Mouse (Mus musculus) heart, postnatal 0 days (tissue): ENCODE measurements around the gene Ercc6l2. TPM values are rescaled to one million over a fixed set of nuclear protein-coding genes. Genes with fewer than 3 reads are reported as not detected.
"Not testable (repeated sequence)": the region's sequence is repeated elsewhere in the genome, so short reads cannot be mapped to it uniquely, and the experiment has no call there.

ENCODE experiments used
- ATAC-seq: fragments of 200-750 bp; cut with Nextera tagmentation; 2 replicates; pipeline ENCODE4 v1.8.0; 2017; ENCODE audit warnings: low read depth, moderate number of reproducible peaks, moderate library complexity; ENCODE audit not compliant: insufficient read depth
- DNase-seq: peaks from one replicate; pipeline ENCODE4 v3.0.0-alpha.2; 2016; ENCODE audit warnings: low spot score
- H3K27ac ChIP-seq: fragments of 300-500 bp; sonication (generic); 2 replicates; pipeline ENCODE4 v1.5.1; 2014; ENCODE audit warnings: low read depth, mild to moderate bottlenecking
- H3K27me3 ChIP-seq: fragments of 300-500 bp; sonication (generic); 2 replicates; pipeline ENCODE4 v1.6.1; 2014; ENCODE audit warnings: low read length, mixed read lengths; ENCODE audit not compliant: control insufficient read depth, insufficient read depth
- H3K36me3 ChIP-seq: fragments of 300-500 bp; sonication (generic); replicated peaks from 2 replicates; pipeline ENCODE4 v1.6.1; 2014; ENCODE audit warnings: low read length, mixed read lengths; ENCODE audit not compliant: control insufficient read depth, insufficient read depth
- H3K4me1 ChIP-seq: fragments of 300-500 bp; sonication (generic); 2 replicates; pipeline ENCODE4 v1.6.1; 2014; ENCODE audit warnings: antibody characterized with exemption; ENCODE audit not compliant: control insufficient read depth, insufficient read depth
- H3K4me2 ChIP-seq: fragments of 300-500 bp; sonication (generic); 2 replicates; pipeline ENCODE4 v1.6.1; 2014; ENCODE audit warnings: low read depth, mild to moderate bottlenecking, low read length, moderate library complexity
- H3K4me3 ChIP-seq: fragments of 300-500 bp; sonication (generic); 2 replicates; pipeline ENCODE4 v1.5.1; 2014; ENCODE audit warnings: low read depth, low read length
- H3K9ac ChIP-seq: fragments of 300-500 bp; sonication (generic); replicated peaks from 2 replicates; pipeline ENCODE4 v1.6.1; 2014; ENCODE audit warnings: low read depth, low read length, mixed read lengths
- H3K9me3 ChIP-seq: fragments of 300-500 bp; sonication (generic); replicated peaks from 2 replicates; pipeline ENCODE4 v1.6.1; 2016; ENCODE audit warnings: low read length; ENCODE audit not compliant: control insufficient read depth
- CTCF ChIP-seq: IDR thresholded peaks from 2 replicates; pipeline ENCODE4 v1.5.1; 2016; ENCODE audit warnings: antibody characterized with exemption, control low read depth, low read depth
- EP300 ChIP-seq: IDR thresholded peaks from 2 replicates; pipeline ENCODE4 v1.6.1; 2016; ENCODE audit warnings: antibody characterized with exemption, low read depth
- whole genome bisulfite sequencing: fragments of 180-500 bp; shearing (Covaris S2); extraction: QIAGEN DNeasy Blood & Tissue Kit; methylation state at CpG from one replicate; pipeline ENCODE4 v1.1.7; 2014; 5-methylcytosine and 5-hydroxymethylcytosine counted together
- polyA plus RNA-seq: library from polyadenylated mRNA; unstranded; fragments of >200 nt; fragmentation: Nextera tagmentation; extraction: Ambion mirVana; gene quantifications from 2 replicates; pipeline ENCODE4 v1.2.1, GENCODE M21; 2015
- total RNA-seq: library from RNA; depleted of rRNA; stranded (reverse); fragments of >200 nt; gene quantifications from 2 replicates; pipeline ENCODE4 v1.2.3, GENCODE M21; 2014; ENCODE audit warnings: low replicate concordance

The Ercc6l2 gene
- total and polyA plus RNA-seq, 2 experiments from 2014 or later: 5.8 to 6.2 TPM

GRCm38 (mm10) chr13:63916568-63916967 is 101.5 kb downstream of the Ercc6l2 start:
- H3K27me3 ChIP-seq: no peaks in the 10 kb centered on the region
- ATAC-seq (no peak), DNase-seq (no peak)
- H3K4me1 ChIP-seq: peaks cover 19% of the 10 kb centered on the region
- no peak overlapping the region for H3K9ac ChIP-seq
- H3K27ac ChIP-seq: no peak overlapping the region; the same call in 1 of the 2 replicates
- no peaks in the 10 kb centered on the region for H3K36me3 ChIP-seq
- H3K4me3 ChIP-seq: no peak overlapping the region
- 76% methylated on average over 8 of the region's 8 CpGs for WGBS
- H3K4me2 ChIP-seq: no peak overlapping the region
- H3K9me3 ChIP-seq: peaks cover under 1% of the 10 kb centered on the region; the same call in 1 of the 2 replicates
- no peak for TF ChIP-seq EP300
- no peak for TF ChIP-seq CTCF

DNA sequence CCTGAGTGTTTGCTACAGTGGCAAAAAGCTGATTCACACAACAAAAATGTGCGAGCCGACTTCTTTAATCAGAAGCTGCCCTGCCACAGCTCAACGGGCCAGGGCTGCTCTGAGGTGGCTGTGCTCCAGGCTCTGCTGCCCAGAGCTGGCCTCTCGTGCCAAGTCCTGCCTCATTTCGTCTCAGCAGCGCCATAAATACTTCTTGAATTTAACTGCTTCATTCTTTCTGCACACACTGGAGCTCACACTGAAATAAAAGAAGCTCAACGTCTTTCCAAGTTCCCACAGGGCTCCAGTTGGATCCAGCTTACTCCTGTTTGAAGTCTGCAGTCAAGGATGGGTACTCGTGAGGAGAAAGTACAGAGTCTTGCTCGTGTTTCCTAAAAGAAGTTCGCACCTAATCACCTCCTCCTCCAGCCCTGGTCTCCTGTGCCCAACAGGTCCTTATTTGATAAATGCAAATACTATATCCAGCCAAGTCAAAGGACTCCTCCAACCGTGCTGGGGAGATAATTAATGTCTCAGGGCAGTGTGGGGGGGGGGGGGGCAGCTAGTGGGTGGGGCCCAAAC is 102.2 kb downstream of the Ercc6l2 start:
- TF ChIP-seq CTCF (no peak), EP300 (no peak)
- H3K4me2 ChIP-seq: peak overlapping the region; percentile 8
- H3K36me3 ChIP-seq: no peaks in the 10 kb centered on the region
- no peak overlapping the region for H3K9ac ChIP-seq
- peak; percentile 78 for DNase-seq
- 27% methylated on average over 11 of the region's 11 CpGs for WGBS
- no peaks in the 10 kb centered on the region for H3K27me3 ChIP-seq
- no peak overlapping the region for H3K4me3 ChIP-seq
- peaks cover 19% of the 10 kb centered on the region for H3K4me1 ChIP-seq
- peak; percentile 81 for ATAC-seq
- H3K27ac ChIP-seq: peak overlapping the region; percentile 68
- H3K9me3 ChIP-seq: peaks cover 5% of the 10 kb centered on the region; the same call in 1 of the 2 replicates

GRCm38 (mm10) chr13:63917776-63918621 is 103.0 kb downstream of the Ercc6l2 start:
- peaks cover 5% of the 10 kb centered on the region; the same call in 1 of the 2 replicates for H3K9me3 ChIP-seq
- TF ChIP-seq CTCF: no peak
- no peaks in the 10 kb centered on the region for H3K27me3 ChIP-seq
- 0 out of 2 replicates have a peak, but pooled peaks have one; percentile 21 for ATAC-seq
- H3K4me3 ChIP-seq: no peak overlapping the region
- peak overlapping the region; percentile 18; the same call in 1 of the 2 replicates for H3K4me2 ChIP-seq
- no peaks in the 10 kb centered on the region for H3K36me3 ChIP-seq
- peaks cover 19% of the 10 kb centered on the region for H3K4me1 ChIP-seq
- no peak for DNase-seq
- H3K27ac ChIP-seq: peak overlapping the region; percentile 68
- WGBS: 15% methylated on average over 11 of the region's 11 CpGs
- H3K9ac ChIP-seq: 0 out of 2 replicates have a peak overlapping the region, but pooled peaks have one; percentile 4

GRCm38 (mm10) chr13:63918733-63919422 is 103.8 kb downstream of the Ercc6l2 start:
- WGBS: 70% methylated on average over 18 of the region's 18 CpGs
- Histone ChIP-seq H3K4me2 (no peak overlapping the region), H3K4me3 (no peak overlapping the region), H3K9ac (0 out of 2 replicates have a peak overlapping the region, but pooled peaks have one; percentile 4), H3K9me3 (peaks cover 5% of the 10 kb centered on the region; the same call in 1 of the 2 replicates), H3K36me3 (no peaks in the 10 kb centered on the region), H3K27me3 (no peaks in the 10 kb centered on the region), H3K27ac (peak overlapping the region; percentile 3), H3K4me1 (peaks cover 19% of the 10 kb centered on the region)
- no peak for DNase-seq
- ATAC-seq: no peak
- no peak for TF ChIP-seq EP300
- no peak for TF ChIP-seq CTCF

DNA sequence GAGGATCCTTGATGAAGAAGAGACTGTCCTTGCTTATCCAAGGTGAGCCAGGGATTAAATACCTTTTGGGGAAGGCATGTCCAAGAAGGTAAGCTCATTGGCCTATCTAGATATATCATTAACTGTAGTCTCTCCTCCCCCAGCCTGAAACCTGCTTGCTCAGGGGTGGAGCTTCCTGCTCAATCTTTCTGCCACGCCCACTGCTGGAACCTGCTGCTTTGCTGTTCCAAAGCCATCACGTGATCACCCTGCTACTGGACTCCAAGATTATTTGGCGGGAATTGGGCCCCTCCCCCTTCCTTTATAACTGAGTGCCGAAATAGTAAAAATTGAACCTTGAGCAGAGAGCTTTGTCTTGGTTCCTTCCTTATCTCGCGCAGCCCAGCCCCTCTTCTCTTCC is 109.0 kb downstream of the Ercc6l2 start:
- H3K36me3 ChIP-seq, ATAC-seq, DNase-seq, H3K9me3 ChIP-seq, H3K9ac ChIP-seq, H3K4me3 ChIP-seq, H3K4me2 ChIP-seq, H3K4me1 ChIP-seq, H3K27ac ChIP-seq, H3K27me3 ChIP-seq: not testable (repeated sequence)
- 86% methylated on average over 1 of the region's 6 CpGs for WGBS
